Mouse (Mus musculus): ENCODE data around the gene D630023F18Rik.

D630023F18Rik gene

DNA sequence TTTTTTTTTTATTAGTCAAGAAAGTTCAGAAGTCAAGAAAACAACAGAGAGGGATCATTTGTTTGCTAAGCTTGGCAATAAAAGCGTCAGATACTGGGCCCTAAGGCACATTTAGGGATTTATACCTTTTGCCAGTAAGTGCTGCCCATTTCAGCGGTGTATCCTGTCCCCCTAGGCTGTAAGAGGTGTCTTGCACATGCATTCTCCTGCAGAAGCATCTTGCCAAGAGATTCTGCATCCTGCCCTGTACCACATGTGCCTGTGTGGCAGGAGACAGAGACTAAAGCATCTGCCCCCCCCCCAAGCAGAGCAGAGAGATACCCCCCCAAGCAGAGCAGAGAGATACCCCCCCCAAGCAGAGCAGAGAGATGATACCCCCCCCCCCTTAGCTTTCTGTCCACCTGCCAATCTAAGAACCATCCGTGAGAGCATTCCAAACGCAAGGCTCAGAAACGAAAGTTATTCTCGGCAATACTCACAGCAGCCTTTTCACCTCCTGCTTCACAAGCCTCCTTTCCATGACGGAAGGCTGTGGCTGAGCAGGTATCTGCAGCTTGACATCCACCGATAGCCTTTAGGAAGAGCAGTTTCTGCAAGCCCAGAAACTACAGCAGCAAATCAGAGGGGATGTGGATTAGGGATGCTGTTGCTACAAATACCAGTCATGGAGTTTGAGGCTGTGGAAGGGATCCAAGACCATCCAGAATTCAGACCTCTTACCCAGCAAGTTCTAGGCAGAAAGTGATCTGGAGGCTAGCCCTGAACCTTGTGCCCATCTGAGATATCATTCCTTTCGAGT, at the start of gene D630023F18Rik:
TSS of gene D630023F18Rik (minus strand) at position 641 of the 799 bp plus-strand sequence.
- DNase-seq (ENCODE audit: low spot score in 2 of 2): no peak

DNA sequence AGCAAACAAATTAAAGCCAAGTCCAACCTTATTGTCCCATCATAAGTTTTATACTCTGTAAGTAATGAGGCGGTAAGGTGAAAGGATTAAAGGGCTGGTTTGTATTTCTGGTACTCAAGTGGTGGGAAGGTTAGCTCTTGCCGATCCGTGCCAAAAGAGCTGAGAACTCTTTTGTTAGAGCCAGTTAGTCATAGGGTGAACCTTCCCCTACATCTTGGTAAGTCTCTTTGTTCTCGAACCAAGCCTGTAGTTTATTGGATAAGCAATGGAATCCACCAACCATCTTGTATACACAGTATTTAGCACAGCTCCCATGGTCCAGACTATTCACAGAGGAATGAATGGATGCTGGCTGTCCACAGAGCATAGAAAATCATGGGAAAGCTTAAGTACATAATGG, 48.6 kb upstream of the D630023F18Rik start:
- no peak for DNase-seq (ENCODE audit: low spot score in 2 of 2)

DNA sequence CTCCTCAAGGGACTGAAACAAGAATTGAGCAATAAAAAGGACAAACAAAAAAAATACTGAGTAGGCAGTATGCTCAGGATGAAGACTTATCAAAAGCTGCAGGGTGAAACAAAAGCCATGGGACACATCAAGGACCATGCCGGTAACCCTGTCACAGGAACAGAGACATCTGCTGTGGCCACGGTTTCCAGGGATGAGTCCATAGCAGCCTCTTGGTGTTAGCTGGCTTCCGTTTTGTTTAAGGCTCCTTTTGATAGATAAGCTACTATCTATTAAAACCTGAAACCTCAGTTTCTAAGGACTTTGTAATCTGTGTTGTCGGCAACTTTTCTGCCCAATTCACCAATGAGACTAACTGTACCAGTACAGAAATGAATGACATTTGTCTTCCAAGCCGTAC, 46.9 kb upstream of the D630023F18Rik start:
- no peak for DNase-seq (ENCODE audit: low spot score in 2 of 2)

DNA sequence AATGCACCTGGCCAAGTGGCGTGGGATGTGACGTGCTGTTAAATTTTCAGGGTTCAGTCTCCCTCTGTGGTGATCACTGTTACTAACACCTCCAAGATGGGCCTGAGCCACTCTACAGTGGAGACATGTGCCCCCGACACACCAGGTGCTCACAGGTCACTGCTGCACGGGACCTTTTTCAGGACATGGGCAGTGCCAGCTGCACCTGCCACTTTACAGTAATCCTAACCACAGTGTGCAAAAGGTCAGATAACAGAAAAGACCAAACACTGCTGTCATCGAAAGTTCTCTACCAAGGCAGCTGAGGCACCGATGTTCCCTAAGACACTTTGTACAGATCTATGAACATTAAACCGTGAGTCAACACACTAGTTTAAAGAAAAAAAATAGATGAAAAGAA, 46.5 kb upstream of the D630023F18Rik start:
- no peak for DNase-seq (ENCODE audit: low spot score in 2 of 2)

DNA sequence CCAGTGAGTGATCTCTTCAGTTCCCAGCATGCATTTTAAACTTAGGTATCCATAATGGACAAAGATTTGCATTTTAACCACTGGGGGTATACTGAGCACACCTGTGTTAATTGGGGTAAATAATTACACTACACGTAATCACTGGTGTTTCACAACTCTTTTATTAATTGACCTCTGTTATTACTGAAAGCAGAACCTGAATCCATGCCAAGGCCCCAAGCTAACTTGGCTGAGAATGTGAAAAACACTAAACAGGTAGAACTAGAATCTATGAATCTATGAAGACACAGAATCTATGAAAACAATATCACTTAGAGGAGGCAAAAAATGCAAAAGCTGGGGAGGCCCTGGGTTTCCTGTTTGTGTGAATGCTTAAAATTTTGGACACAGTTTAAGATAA, 44.5 kb upstream of the D630023F18Rik start:
- DNase-seq (ENCODE audit: low spot score in 2 of 2): no peak

DNA sequence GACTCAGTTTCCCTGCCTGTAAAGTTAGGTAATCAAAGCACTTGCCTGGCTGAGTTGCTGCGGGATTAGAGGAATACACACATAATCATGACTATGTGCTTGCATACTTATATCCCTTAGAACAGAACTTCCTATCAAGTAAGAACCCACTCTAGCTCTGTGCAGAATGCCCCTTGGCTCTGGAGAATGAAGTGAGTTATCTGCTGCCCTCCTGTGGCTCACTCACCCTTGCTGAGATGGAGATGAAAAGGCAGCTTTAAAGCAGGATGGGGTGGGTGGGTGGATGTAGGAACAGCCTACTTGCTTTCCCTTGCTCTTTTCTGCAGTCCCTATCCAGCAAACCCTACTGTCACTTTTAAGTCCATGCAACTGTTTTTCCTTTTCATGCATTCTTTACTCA, 39.2 kb upstream of the D630023F18Rik start:
- DNase-seq (ENCODE audit: low spot score in 2 of 2): no peak

DNA sequence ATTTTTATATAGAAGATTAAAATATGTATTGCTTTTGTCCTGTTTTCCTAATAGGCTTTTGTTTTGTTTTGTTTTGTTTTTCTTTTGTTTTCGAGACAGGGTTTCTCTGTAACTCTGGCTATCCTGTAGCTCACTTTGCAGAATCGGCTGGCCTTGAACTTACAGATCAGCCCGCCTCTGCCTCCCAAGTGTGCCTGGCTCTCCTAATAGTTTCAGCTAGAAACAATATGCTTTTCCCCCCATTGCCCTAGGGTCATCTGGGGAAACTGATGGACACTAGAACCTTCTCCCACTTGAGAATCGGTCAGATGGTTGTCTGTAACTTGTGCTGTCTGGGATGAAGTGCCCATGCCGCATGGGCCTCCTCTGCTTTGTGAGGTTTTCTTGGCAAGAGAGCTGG, 33.1 kb upstream of the D630023F18Rik start:
- DNase-seq (ENCODE audit: low spot score in 2 of 2): no peak

DNA sequence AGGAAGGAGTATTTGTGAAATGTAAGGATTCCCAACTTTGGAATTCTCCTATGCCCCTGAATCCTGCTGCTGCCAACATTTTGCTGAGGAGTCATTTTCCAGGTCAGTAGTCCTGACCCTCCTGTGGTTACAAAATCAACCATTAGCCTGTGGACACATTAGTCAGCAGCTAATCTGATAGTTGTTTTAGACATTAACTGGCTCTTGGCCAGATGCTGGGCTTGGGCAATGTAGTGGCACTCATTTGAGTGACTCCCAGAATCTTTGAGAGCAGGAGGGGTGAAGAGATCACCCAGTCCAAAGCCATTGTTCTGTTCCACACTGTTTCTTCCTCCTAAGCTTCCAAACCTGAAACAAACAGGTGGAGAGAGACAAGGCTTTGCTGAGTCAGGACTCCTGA, 31.8 kb upstream of the D630023F18Rik start:
- DNase-seq (ENCODE audit: low spot score in 2 of 2): no peak

DNA sequence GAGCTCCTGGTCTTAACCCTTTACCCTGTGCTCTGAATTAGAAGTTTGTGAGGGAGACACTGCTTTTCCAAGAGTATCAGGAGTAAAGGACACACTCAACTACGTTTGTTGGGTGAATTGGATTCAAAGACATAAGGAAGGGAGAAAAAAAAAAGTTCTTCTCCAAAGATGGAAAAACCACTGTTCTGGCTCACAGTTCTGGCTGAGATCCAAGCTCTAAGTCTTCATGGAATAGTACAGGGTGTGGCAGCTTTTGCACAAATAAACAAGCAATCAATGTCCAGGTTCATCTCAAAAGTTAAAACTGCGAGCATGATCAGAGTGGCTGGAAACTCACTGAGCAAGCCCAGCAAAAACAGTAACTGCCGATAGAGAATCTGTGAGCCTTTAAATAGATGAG, 25.0 kb upstream of the D630023F18Rik start:
- no peak for DNase-seq (ENCODE audit: low spot score in 2 of 2)

DNA sequence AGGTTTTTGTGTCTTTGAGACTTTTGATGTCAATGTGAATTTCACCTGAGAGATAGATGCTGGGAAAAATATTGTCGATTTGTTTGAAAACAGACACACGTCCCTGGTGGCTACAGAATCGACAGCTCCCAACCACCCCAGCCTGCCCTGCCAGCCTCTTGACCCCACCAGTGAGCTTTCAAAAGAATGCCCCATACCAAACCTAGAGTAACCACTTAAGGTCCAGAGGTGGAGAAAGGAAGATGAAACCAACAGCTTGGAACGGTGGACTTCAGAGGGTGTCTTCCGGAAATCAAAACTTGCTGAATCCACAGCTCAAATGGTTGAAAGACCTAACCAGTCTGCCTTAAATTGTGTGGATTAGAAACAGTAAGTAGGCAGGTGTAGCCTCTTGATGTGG, 24.3 kb upstream of the D630023F18Rik start:
- DNase-seq (ENCODE audit: low spot score in 2 of 2): no peak

DNA sequence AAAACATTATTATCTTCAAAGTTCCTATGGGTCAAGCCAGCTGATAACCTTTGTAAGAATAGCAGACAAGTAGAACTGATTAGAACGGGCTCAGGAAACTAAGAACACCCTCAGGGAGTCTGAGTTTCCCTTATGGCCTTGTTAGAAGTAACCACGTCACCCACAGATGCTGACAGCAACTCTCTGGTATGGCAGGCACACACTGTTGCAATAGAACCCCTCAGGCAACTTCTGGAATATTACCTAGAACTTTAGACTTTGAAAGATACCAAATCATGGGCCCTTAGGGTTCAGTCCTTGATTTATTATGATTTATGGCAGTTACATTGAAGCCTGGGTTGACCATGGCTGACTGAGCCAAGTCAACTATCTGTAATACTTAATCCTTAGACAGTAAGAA, 23.6 kb upstream of the D630023F18Rik start:
- DNase-seq (ENCODE audit: low spot score in 2 of 2): no peak

DNA sequence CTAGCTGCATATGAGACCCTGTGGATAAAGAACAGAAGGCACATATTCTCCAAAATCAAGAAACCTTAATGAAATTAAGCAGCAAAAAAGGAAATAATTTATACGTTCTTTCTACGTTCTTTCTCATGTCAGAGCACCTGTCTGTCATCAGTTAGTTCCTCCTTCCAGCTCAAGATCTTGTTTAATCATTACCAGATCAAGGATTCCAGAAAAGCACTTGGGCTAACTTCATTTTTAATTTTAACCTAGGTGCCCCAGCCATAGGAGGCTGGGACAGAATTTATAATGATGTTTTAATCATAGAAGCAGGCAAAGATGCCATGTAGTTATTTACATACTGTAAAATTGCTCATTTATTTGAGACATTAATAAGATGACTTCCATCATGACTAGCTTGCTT, 21.8 kb upstream of the D630023F18Rik start:
- no peak for DNase-seq (ENCODE audit: low spot score in 2 of 2)

DNA sequence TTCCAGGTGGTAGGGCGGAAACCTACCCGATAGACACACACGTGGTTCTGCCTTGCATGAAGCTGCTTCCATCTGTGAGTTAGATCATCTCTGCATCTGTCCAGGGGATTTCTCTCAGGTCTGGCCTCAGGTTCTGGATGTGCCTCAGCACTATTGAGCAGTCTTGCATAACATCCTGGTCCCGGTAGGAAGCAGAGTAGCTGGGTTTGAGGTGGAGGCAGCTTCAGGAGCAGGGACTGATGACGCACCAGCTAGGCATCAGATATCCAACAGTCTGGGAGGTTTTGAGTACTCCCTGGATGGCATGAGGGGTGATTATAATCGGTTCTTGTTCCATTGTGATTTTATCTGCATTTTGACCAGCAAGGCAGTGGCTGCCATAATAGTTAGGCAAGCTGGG, 14.5 kb upstream of the D630023F18Rik start:
- no peak for DNase-seq (ENCODE audit: low spot score in 2 of 2)

DNA sequence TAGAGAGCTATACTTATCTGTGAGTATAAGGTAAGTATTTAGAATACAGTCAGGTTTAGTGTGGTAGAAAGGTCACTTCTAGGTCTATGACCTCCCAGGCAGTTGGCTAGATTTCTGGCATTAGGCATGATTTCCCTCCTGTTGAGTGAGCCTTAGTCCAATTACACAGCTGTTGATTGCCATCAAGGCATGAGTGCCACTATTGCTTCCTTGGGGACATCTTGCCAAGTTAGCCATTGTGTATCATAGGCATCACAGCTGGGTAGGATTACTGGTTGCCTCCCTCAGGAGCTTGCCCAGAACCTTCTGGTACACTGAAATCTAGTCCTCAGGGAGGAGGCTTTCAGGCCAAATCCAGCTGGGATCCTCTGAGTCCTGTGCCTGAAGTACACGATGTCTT, 9.8 kb upstream of the D630023F18Rik start:
- DNase-seq (ENCODE audit: low spot score in 2 of 2): no peak

DNA sequence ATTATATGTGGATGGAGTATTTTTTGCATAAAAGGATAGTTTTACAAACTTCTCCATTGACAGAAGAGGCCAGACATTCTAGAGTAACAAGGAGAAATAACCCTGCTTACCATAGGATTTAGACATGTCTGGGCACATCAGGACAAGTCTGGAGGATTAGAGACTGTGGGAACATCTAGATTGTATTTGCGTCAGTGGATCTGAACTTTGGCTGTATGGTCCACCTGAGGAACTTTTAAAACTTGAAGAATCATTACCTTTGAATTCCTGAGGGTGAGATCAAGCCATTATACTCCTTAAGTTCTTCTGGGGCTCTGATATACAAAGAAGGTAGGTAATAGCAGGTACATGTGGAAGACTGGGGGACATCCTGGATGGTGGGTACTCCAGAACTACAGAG, 8.7 kb upstream of the D630023F18Rik start:
- no peak for DNase-seq (ENCODE audit: low spot score in 2 of 2)

DNA sequence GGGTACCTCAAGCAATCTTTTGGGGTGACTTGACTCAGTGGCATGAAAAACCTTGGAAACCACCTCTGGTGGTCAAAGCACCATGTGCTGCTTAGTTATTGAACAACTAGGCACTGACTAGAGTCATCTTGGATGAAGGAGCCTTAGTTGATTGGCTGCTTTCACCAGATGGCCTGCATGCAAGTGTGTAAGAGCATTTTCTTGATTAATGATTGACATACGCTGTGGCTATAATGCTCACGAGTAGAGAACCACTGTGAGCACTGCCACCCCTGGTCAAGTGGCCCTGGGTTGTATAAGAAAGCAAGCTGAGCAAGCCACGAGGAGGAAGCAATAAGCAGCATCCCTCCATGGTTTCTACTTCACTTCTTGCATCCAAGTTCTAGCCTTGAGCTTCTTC, 7.2 kb upstream of the D630023F18Rik start:
- DNase-seq (ENCODE audit: low spot score in 2 of 2): no peak

DNA sequence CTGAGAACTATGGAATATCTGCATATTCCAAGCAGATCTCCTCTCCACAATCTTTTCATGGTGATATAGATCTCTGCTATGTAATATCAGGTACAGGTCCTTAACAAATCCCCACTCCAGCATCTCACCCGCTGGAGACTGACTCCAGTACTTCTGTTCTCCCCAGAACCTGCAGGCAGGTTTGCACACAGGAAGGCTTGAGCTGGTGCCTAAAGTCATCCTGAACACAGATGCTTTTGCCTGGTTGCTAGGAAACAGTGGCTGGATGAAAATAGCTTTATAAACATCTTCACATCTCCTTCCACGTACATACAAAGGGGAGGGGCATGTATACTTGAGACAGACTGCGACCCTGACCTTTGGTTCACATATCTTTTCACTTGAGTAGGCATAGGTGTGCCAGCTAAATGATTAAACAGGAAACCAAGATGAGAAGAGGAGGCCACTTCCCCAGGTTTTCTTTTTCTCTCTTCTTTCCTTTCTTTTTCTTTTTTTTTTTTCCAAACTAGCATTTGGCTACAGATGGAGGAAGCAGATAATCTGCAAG, 6.7 kb upstream of the D630023F18Rik start:
- no peak for DNase-seq (ENCODE audit: low spot score in 2 of 2)

DNA sequence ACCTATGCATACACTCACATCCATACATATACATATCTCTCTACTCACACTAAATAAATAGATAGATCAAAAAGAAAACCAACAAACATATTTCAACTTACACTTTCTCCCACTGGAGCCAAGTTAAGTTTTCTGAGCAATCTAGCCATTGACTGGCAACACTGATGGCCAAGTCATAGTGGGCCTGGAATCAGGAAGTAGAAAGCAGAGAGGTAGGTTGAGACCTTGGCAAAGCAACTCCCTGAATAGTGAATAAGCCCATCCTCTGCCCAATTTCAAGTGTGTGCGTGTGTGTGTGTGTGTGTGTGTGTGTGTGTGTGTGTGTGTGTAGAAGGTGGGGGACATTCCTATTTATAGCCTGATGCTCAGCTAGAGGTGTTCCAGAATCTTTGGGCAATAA, 3.6 kb downstream of the D630023F18Rik start, which contains the start of gene Gm28845:
TSS of gene Gm28845 (minus strand) at position 121 of the 400 bp plus-strand sequence.
- no peak for DNase-seq (ENCODE audit: low spot score in 2 of 2)

DNA sequence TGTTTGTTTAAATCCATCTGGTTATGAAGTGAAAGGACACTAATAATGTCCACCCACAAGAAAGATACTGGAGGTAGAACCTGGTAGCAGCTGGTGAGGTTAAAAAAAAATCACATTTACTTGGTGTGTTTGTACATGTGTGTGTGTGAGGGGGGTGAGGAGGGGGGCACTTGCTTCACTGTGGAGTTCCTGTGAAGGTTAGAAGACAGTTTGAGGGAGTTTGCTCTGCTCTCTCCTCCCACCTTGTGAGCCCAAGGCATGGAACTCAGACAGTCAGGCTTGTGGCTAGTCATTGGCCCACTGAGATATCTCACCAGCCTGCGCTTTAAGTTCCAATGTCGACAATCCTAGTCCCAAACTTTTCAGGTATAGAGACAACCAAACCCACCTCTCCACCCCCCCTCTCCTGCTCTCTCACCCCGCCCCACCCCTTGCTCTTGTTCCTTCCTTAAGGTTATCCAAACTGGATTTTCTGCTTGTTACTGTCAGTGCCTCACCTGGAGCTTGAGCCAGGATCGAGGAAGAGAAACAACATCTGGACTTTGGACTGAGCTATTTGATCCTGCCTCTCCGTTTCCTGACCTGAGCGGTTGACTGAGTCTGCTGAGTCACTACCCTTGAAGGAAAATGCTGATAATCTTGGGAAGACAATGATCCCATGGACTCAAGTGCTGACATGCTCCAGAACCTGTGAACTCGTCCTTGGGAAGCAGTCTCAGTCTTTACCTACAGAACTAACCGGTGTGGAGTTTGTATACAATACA, 4.7 kb downstream of the D630023F18Rik start:
- DNase-seq (ENCODE audit: low spot score in 2 of 2): no peak

DNA sequence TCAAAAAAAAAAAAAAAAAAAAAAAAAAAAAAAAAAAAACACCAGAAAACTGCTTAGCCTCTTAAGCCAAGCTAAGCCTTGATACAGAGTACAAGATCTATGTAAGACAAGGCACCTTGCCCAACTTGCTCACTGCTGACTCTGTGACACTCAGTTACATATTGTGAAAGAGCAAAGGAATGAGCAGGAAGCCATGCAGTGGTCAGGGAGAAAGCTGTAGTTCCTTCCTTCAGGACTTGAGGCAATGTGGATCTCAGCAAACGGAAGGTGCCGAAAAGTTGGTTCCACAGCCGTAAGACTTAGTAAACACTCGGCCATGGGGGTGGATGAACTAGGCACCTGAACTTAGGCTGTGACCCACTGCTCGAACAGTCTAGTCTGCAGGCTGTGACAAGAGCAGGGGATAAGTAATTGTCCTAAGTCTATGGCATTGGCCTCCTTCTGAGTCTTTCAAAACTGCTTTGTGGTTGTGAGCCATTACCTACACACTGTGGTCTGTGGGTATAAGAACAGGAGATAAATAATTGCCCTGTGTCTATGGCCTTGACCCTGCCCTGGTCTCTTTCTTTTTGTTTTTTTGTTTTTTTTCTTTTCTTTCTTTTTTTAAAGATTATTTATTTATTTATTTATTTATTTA, 9.4 kb downstream of the D630023F18Rik start:
- no peak for DNase-seq (ENCODE audit: low spot score in 2 of 2)

DNA sequence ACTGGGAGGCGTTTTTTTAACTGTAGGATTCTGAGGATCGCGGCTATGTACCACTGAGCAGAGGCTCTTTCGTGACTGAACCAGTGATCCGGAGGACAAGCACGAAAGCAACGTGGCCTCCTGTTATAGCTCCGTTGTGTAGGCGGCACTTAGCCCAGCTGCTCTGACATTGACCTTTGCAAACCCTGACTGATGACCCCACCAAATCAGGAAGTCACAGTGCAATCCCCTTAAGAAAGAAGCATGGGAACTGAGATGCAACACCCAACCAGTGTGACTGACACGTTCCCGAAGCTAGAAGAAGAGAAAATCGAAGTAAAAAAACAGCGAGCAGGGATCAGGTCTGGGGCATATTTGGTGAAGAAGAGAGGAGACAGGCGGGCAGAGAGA, 10.2 kb downstream of the D630023F18Rik start:
- DNase-seq (ENCODE audit: low spot score in 2 of 2): no peak

DNA sequence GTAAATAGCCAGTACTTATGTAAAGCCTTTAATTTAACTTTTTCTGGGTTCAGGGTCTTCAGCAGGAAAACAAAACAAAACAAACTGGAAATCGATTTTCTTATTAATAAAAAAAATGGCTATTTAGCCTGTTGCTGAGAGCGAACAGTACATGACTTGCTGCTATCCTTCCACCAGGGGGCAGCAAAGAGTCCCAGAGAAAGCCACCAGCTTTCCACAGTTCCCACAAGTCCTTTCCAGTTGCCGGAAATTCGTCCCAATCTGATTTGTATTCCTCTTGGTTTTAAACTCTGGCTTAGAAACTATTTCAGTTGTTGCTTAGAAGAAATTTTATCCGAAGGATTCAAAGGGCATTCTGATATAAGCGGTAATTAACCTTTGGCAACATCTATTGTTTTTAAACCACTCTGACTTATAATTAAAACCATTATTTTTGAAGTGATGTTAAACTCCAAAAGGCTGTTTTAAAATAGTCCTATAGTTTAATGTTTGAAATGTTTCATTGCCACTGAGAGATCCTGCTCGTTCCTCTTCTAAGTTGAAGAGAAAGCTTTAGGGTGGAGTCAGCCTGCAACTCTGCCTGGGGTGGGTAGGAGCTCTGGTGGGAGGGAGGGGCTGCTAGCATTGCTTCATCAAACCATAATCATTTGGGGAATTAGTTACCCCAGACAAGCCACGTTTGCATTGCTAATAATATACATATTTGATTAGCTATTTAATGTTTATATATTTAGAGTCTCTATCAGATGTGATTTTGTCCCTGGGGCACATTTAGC, 10.8 kb downstream of the D630023F18Rik start:
- peak; percentile 34 to 72 for DNase-seq (ENCODE audit: low spot score in 2 of 2)
